Mouse (Mus musculus): Measurements from ENCODE around the gene Snd1. TPM values are rescaled to one million over a fixed set of nuclear protein-coding genes. Genes with fewer than 3 reads are reported as not detected.
A peak's percentile ranks its signal among the peaks of the same experiment; 100 is the strongest.

Snd1 gene
- polyA plus RNA-seq, 1 experiment = 58.9 TPM

DNA sequence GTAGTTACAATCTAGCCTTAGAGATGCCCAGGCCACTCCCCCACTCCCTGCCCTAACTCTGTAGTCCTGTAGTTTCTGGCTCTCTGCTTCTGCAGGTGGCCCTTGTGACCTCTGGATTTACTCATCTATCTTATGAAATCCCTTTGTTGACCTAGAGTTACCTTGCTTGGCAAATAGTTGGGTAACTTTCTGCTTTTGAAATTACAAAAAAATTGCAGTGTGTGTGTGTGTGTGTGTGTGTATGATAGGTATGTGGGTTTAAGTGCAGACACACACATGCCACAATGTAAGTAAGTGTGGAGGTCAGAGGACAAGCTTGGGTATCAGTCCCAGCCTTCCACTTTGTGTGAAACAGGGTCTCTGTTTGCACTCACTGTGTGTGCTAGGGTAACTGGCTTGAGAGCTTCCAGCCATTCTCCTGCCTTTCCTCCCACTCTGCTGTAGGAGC, 15.7 kb upstream of the Snd1 start:
- TF ChIP-seq CTCF (IDR thresholded peaks at IDR 0.05; ENCODE audit: low read depth, low read length) = no peak
- no peak for TF ChIP-seq POLR2A (IDR thresholded peaks at IDR 0.05; ENCODE audit: borderline replicate concordance, low read depth, low read length)
- H3K4me3 ChIP-seq (ENCODE audit: insufficient read depth, low read length) = no peak overlapping the region
- H3K4me1 ChIP-seq (ENCODE audit: control insufficient read depth, insufficient read depth, low read length) = peaks cover 5% of the 10 kb centered on the region; the same call in 1 of the 2 replicates
- H3K27ac ChIP-seq (ENCODE audit: insufficient read depth, low read depth, low read length) = no peak overlapping the region

DNA sequence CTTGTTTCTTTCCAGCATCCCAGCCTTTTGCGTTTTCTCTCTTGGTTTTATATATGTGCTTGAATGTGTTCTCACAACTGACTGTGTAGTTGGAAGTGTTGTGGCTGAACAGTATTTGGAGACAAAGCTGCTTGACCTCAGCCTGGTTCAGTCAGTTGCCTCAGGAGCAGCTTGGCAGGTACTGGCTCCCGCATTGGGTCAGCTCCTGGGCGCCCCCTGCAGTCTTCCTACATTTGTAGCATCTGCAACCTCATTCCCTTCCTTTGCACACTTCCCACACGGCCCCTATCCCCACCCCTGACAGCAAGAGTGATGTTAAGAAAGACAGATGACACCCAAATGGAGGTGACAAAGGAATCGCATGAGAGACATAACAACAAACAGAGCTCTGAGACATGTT, 14.4 kb upstream of the Snd1 start:
- H3K4me1 ChIP-seq (ENCODE audit: control insufficient read depth, insufficient read depth, low read length) = peaks cover 5% of the 10 kb centered on the region; the same call in 1 of the 2 replicates
- no peak overlapping the region for H3K27ac ChIP-seq (ENCODE audit: insufficient read depth, low read depth, low read length)
- TF ChIP-seq POLR2A (IDR thresholded peaks at IDR 0.05; ENCODE audit: borderline replicate concordance, low read depth, low read length) = no peak
- peak; percentile 55; the same call in 1 of the 2 replicates for TF ChIP-seq CTCF (IDR thresholded peaks at IDR 0.05; ENCODE audit: low read depth, low read length)

DNA sequence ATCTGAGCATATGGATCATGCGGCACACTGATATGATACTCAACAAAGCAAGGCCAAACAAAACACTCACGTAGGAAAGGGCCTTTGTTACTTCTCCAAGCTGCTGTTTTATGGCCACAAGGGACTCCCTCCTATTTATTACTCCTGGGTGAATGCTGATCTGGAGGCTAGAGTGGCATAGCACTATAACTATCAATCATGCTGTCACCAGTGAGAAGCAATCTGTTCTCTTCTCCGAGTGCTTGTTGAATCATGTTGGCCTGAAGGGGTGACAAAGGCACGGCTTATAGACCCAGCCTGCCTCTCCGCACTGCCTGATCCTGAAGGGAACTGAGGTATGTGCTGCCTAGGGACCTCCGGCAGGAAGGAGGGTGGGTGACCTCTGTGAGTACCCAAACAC, 10.3 kb upstream of the Snd1 start:
- H3K4me1 ChIP-seq (ENCODE audit: control insufficient read depth, insufficient read depth, low read length) = no peaks in the 10 kb centered on the region
- H3K4me3 ChIP-seq (ENCODE audit: insufficient read depth, low read length) = no peak overlapping the region
- no peak for TF ChIP-seq CTCF (IDR thresholded peaks at IDR 0.05; ENCODE audit: low read depth, low read length)
- TF ChIP-seq POLR2A (IDR thresholded peaks at IDR 0.05; ENCODE audit: borderline replicate concordance, low read depth, low read length) = no peak
- H3K27ac ChIP-seq (ENCODE audit: insufficient read depth, low read depth, low read length) = no peak overlapping the region

More for the DNA sequence above, 14.4 kb upstream of the Snd1 start:
- no peak overlapping the region for H3K4me3 ChIP-seq (ENCODE audit: insufficient read depth, low read length)

DNA sequence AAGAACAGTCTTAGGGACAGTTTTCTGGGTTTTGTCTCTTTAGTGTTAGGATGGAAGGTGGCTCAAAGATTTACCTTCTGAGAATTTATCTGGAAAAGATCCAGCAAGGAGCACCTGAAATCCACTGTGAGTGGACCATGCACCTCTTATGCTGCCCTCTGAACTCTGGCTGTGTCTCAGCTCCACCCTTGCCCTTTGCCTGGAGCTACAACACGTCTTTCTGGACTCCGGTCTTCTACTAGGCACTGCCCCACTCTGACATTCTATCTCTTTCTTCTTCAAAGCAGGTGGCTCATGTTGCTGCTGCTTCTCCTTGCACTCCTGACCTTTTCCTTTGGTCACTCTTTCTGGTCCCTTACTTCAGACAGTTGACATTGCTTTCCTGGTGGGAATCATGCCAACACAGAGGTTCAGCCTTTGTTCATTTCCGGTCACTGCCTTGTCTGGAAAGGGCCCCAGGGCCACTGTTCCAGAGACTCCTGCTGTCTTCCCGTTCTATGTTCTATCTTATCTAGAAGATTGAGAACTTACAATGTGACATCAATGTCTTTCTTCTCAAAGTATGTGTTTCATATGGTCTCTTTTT, 4.8 kb upstream of the Snd1 start:
- H3K27ac ChIP-seq (ENCODE audit: insufficient read depth, low read depth, low read length) = no peak overlapping the region
- H3K4me1 ChIP-seq (ENCODE audit: control insufficient read depth, insufficient read depth, low read length) = no peaks in the 10 kb centered on the region
- no peak for TF ChIP-seq POLR2A (IDR thresholded peaks at IDR 0.05; ENCODE audit: borderline replicate concordance, low read depth, low read length)
- TF ChIP-seq CTCF (IDR thresholded peaks at IDR 0.05; ENCODE audit: low read depth, low read length) = no peak
- H3K4me3 ChIP-seq (ENCODE audit: insufficient read depth, low read length) = no peak overlapping the region

DNA sequence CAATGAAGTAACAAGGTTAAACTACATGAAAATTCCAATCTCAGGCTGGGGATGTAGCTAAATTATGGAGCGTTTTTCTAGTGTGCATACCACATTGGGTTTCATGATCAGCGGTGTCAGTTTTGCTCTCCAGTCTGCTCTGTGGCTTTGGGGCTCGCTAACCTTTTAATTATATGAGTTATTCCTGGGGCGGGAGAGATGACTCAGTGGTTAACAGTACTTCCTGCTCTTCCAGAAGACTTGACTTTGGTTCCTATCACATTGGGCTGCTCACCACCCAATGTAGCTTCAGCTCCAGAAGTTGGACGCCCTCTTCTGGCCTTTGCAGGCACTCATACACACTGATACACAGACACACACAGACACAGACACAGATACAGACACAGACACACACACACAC, 4.3 kb upstream of the Snd1 start:
- TF ChIP-seq CTCF (IDR thresholded peaks at IDR 0.05; ENCODE audit: low read depth, low read length) (no peak), POLR2A (IDR thresholded peaks at IDR 0.05; ENCODE audit: borderline replicate concordance, low read depth, low read length) (no peak)
- H3K4me1 ChIP-seq (ENCODE audit: control insufficient read depth, insufficient read depth, low read length) = no peaks in the 10 kb centered on the region
- H3K4me3 ChIP-seq (ENCODE audit: insufficient read depth, low read length) = no peak overlapping the region
- no peak overlapping the region for H3K27ac ChIP-seq (ENCODE audit: insufficient read depth, low read depth, low read length)

DNA sequence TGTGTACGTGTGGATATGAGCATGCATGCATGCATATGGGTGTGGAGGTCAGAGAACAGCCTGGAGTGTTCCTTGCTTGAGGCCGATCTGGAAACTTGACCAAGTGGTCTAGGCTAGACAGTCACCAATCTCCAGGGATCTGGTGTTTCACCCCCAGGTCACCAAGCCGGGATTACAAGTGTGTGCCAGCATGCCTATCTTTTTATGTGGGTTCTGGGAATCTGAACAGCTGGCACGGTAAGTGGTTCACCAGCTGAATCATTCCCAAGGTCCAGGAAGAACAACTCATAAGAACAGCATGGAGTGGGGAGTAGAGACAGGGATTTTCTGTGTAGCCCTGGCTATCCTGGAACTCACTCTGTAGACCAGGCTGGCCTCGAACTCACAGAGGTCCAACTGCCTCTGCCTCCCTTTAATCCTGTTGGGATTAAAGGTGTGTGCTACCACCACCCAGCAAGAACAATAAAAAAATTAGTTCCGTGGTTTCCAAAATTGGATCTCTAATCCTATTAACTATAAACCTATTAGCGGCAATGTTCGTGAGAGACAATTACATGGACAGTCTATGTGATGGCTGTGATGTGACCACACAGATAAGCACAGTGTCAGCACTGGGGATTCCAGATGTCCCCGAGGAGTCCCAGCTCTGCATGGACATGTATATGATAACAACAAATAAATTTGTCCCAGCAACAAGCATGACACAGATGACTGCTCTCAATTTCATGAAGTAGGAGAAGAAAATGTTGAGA, 3.5 kb upstream of the Snd1 start:
- Histone ChIP-seq H3K27ac (ENCODE audit: insufficient read depth, low read depth, low read length) (no peak overlapping the region), H3K4me1 (ENCODE audit: control insufficient read depth, insufficient read depth, low read length) (no peaks in the 10 kb centered on the region), H3K4me3 (ENCODE audit: insufficient read depth, low read length) (no peak overlapping the region)
- TF ChIP-seq CTCF (IDR thresholded peaks at IDR 0.05; ENCODE audit: low read depth, low read length) = no peak
- TF ChIP-seq POLR2A (IDR thresholded peaks at IDR 0.05; ENCODE audit: borderline replicate concordance, low read depth, low read length) = no peak

DNA sequence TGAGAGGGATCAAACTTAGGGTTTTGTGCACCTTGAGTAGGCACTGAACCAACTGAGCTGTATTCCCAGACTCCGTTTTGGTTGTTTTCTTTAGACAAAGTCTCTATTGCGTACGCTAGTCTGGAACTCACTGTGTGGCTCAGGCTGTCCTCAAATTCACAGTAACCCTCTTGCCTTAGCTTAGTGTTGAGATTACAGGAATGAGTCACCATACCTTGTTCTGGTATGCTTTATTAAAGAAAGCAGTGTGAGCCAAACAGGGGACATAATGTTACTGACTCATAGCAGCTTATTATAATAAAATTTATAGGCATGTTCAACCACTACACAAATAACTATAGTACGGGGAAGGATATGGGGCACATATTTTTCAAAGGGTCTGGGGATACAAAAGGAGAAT, 728 bp upstream of the Snd1 start:
- Histone ChIP-seq H3K4me1 (ENCODE audit: control insufficient read depth, insufficient read depth, low read length) (peaks cover 4% of the 10 kb centered on the region; the same call in 1 of the 2 replicates), H3K27ac (ENCODE audit: insufficient read depth, low read depth, low read length) (no peak overlapping the region), H3K4me3 (ENCODE audit: insufficient read depth, low read length) (no peak overlapping the region)
- TF ChIP-seq CTCF (IDR thresholded peaks at IDR 0.05; ENCODE audit: low read depth, low read length) (no peak), POLR2A (IDR thresholded peaks at IDR 0.05; ENCODE audit: borderline replicate concordance, low read depth, low read length) (no peak)

DNA sequence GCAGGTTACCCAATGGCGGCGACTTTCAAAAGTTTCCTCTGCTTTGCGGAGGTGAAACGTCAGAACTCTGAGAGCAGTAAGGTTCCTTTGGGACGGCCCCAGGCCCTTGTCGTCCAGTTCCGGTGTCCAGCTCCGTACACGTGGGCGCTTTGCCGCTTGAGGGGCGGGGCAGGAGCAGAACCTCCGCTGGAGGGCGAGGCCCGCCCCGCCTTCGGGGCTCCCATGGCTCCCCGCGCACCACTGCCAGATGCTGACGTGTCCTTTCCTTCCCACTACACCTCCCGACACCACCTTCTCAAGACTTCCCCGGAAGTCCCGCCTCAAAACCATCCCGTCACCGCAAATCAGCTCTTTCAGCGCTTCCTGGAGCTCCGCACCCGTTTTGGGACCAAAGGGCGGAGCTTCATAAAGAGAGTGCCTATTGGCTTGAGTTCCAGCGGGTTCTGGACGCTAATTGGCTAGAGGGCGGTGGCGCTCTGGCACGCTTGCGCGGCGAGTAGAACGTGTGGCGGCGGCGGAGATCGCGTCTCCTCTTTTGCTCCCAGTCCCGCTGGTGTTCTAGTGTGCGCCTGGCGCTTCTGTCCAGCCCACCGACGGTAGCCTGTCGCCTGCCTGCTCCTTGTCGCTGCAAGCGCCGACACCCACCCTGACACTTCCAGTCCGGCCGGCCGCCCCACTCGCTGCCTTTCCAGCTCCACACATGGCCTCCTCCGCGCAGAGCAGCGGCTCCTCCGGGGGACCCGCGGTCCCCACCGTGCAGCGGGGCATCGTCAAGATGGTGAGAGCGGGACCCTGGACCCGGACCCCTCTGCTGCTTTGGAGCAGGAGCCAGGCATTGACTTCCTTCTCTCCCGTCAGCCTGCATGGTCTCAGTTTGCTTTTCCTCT, 5.2 kb downstream of the Snd1 start:
- Histone ChIP-seq H3K27ac (ENCODE audit: insufficient read depth, low read depth, low read length) (peak overlapping the region; percentile 61), H3K4me1 (ENCODE audit: control insufficient read depth, insufficient read depth, low read length) (peaks cover 31% of the 10 kb centered on the region), H3K4me3 (ENCODE audit: insufficient read depth, low read length) (peak overlapping the region; percentile 90)
- TF ChIP-seq CTCF (IDR thresholded peaks at IDR 0.05; ENCODE audit: low read depth, low read length) (no peak), POLR2A (IDR thresholded peaks at IDR 0.05; ENCODE audit: borderline replicate concordance, low read depth, low read length) (no peak)

DNA sequence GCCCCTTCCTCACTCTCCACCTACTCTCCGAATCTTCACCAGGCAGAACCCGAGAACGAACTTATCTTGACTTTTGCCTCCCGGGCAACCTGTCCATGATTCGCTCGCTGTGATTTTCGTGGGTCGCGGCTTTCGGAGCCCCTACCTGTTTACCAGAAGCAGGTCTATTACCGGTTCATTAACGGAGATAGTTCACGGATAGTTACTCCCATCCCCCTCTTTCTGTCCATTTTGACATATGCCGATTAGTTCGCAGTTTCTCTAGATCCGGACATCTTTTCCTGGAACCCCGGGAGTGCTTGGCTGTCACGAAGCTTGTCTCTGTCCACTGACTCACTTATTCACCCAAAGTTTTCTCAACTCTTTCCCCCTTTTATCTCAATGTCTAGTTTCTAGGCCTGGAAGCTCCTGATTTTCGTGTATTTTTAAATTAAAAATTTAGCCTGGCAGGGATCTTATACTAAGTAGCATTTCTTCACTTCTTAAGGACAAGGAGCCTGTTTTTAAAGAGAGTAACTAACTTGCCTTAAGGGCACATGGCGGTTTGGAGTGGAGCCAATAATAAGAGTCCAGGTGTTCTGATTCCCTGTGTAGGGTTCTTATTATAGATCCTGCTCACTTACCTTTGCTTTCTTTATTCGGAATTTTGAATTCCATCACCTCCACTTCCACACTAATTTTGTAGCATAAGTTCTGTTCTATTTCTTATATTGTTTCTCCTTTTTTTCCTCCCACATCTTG, 6.0 kb downstream of the Snd1 start:
- peak overlapping the region; percentile 90 for H3K4me3 ChIP-seq (ENCODE audit: insufficient read depth, low read length)
- peak overlapping the region; percentile 61 for H3K27ac ChIP-seq (ENCODE audit: insufficient read depth, low read depth, low read length)
- TF ChIP-seq CTCF (IDR thresholded peaks at IDR 0.05; ENCODE audit: low read depth, low read length) (no peak), POLR2A (IDR thresholded peaks at IDR 0.05; ENCODE audit: borderline replicate concordance, low read depth, low read length) (no peak)
- peaks cover 37% of the 10 kb centered on the region for H3K4me1 ChIP-seq (ENCODE audit: control insufficient read depth, insufficient read depth, low read length)
